Mouse (Mus musculus): Measurements from ENCODE around the gene Ccdc30.

DNA sequence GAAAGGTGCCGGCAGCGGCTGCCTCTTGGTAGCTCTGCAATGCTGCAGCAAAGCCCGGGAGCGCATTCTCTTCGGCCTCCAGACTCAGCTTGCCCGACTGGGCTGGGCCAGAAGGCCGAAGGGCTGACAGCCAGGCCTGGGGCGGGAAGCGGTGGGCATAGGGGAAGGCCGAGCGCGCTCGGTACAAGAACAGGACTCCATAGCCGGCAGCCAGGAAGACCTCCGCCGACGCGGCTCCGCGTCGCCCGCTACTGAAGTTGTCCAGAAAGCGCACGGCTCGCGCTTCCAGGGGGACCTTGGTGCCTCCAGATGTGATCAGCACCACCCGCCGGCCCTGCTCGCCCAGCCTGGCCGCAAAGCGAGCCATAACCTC lies 6.6 kb upstream of the Ccdc30 start:
- TF ChIP-seq POLR2A (IDR thresholded peaks at IDR 0.05; ENCODE audit: control insufficient read depth in 1 of 2, insufficient read depth in 1 of 2, low read depth in 1 of 2, low read length in 2 of 2, poor library complexity in 1 of 2), result peak in 1 of 2 experiments; percentile 75; a peak in 1 of 4 replicates
- no peak for TF ChIP-seq GATA1 (IDR thresholded peaks at IDR 0.05; ENCODE audit: low read depth, low read length)
- no peak for TF ChIP-seq BHLHE40 (IDR thresholded peaks at IDR 0.05; ENCODE audit: borderline replicate concordance, low read depth, low read length)
- no peak for TF ChIP-seq CTCF (IDR thresholded peaks at IDR 0.05 in 2 of 3, conservative IDR thresholded peaks at IDR 0.05 in 1 of 3; ENCODE audit: control insufficient read depth in 1 of 3, insufficient read depth in 1 of 3, low read depth in 2 of 3, low read length in 3 of 3, poor library complexity in 1 of 3, severe bottlenecking in 1 of 3)
- no peak for TF ChIP-seq MEF2A (IDR thresholded peaks at IDR 0.05; ENCODE audit: extremely low read depth, insufficient replicate concordance, low read depth, low read length, poor library complexity, severe bottlenecking)
- no peak for TF ChIP-seq ZMIZ1 (IDR thresholded peaks at IDR 0.05; ENCODE audit: low read depth, low read length)
- no peak for TF ChIP-seq EP300 (IDR thresholded peaks at IDR 0.05; ENCODE audit: low read depth in 1 of 2, low read length in 2 of 2)
- TF ChIP-seq UBTF (IDR thresholded peaks at IDR 0.05; ENCODE audit: borderline replicate concordance, insufficient read depth, low read depth, low read length), result no peak
- TF ChIP-seq POLR2AphosphoS2 (IDR thresholded peaks at IDR 0.05; ENCODE audit: low read length), result no peak
- TF ChIP-seq CHD2 (IDR thresholded peaks at IDR 0.05; ENCODE audit: low read length), result no peak
- TF ChIP-seq ZNF384 (IDR thresholded peaks at IDR 0.05; ENCODE audit: low read depth, low read length), result no peak
- no peak for TF ChIP-seq MAX (IDR thresholded peaks at IDR 0.05; ENCODE audit: low read length)
- TF ChIP-seq RAD21 (IDR thresholded peaks at IDR 0.05; ENCODE audit: low read depth, low read length), result no peak
- no peak for TF ChIP-seq TCF12 (IDR thresholded peaks at IDR 0.05; ENCODE audit: low read depth, low read length)
